Mouse (Mus musculus) heart, adult 9 months (tissue): Measurements from ENCODE around the gene S100a16.

Experiments used
- DNase-seq, 2 experiments: peaks; one replicate each; pipeline ENCODE4 v3.0.0; 2022; ENCODE audit warnings: low spot score in 2 of 2

The S100a16 gene

DNA sequence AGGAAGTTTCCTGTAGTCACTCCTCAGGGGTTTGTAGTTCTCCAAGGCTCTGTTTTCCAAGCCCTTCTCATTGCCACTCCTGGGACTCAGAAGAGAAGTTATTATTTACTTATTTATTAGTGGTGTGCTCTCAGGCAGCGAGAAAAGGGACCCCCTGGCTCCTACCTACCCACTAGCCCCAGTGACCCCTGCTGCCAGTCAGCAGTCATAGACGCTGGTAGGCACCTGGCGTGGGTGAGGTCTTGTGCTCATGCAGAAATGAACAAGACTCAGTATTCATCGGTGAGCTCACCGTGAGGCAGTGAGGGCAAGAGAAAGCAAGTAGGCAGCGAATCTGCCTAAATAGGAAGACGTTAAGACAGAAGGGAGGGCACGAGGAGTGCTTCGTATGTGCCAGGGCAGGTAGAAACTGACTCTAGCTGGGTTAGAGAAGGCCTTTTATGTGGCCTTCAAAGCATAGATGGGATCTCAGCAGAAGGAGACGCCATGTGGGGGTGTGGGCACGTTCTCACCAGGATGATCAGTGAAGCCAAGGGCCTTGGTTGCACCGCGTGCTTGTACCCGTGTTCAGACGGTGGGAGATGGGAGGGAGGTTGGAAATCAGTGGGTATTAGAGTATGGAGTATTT is 49.1 kb downstream of the S100a16 start:
- no peak for DNase-seq

DNA sequence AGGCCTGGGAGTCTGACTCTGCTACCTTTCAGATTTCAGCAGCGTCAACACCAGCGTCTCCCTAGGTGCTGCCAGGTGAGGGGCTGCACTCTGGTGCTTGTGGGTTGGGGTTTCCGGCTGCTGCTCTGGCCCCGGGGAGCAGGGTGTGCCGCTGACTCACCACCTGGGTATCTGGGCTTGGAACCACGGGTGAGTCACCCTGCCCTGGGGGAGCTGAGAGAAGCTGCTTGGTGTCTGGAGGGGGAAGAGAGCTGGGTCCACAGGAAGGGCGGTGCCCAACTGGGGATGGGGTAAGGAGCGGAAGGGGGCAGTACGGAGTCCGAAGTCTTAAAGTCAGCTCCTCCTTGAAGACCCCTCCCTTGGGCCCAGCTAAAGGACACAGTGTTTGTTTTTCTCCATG is 49.9 kb downstream of the S100a16 start:
- peak; percentile 84 to 88 for DNase-seq

DNA sequence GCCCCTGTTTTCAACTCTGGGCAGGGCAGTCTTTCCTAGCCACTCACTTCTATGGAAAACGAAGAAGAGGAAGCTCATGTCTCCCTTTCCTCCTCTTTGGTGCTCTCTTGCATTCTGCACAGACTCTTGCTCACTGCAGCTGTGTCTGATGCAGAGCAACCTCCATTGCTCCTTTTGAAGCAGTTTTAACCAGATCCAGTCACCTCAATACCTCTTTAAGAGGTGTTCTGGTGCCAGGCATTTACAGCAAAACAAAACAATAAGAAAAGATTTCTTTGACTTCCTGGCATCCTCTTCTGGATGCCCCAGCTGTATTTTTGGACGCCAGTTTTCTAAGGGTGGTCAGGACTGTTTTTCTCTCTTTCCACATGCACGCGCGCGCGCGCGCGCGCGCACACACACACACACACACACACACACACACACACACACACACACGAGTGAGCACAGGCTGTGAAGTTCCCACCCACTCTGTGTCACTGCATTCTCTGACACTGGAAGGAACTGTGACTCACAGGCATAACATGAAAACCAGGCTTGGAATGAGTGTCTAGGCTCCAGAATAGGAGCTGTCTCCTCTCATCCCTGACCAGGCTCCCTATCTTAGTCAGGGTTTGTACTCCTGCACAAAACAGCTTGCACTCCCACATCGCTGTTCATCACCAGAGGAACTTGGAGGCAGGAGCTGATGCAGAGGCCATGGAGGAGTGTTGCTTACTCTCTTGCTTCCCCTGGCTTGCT is 50.5 kb downstream of the S100a16 start:
- peak; percentile 48 to 62 for DNase-seq

DNA sequence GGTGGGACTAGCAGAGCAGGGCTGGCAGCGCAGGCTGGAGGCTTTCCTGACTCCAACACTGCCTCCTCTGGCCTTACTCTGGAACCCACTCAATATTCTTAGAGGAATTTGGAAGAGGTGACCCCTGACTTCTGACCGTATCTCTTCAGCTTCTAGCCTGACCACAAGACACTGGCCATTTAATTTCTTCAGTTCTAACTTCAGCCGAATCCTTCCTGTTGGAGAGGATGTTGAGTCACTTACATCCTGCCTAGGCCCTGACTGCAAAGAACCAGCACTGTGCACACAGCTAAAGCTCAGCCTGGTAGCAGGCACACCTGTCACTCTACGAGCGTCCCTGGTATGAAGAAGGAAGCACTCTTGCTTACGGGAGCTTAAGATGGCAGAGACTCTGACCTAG is 52.3 kb downstream of the S100a16 start:
- no peak for DNase-seq

DNA sequence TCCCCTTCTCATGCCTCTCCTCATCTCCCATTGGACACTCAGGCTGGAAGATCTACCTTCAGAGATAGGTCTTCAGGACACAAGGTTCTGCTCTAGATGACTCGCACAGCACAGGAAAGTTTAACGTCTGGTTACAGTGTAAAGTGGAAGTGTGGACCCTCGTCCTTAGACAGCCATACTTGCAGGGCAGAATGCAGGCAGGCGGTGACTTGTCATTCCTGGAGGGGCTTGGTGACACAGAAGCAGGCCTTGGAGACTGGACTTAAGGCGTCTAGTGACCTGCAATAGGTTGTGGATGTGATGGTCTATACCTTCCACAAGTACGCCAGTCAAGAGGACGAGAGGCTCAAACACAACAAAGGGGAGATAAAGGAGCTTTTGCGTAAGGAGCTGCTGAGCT is 52.9 kb downstream of the S100a16 start, which contains the start of gene S100a2:
S100a2 (plus strand) TSS at position 301 of the 400 bp plus-strand sequence.
- no peak for DNase-seq
